Mouse (Mus musculus) ES-E14 (cell line): ENCODE measurements at regions not wholly inside any gene's neighbourhood (a gene's known extent, or its start where the extent isn't known, plus 50 kb on each side); places are given as distances from the start of the nearest gene placed in this dataset.

Experiments
- DNase-seq: peaks from one replicate; pipeline ENCODE4 v3.0.0-alpha.2; 2013; ENCODE audit warnings: low read depth, low spot score
- H3K27ac ChIP-seq: 2 replicates; pipeline ENCODE4 v1.5.1; 2012; ENCODE audit warnings: low read depth, mild to moderate bottlenecking, low read length, moderate library complexity, mixed read lengths; ENCODE audit not compliant: poor library complexity, insufficient read depth, severe bottlenecking
- H3K36me3 ChIP-seq: 2 replicates; pipeline ENCODE4 v1.6.1; 2012; ENCODE audit warnings: mild to moderate bottlenecking, low read length, moderate library complexity, mixed read lengths; ENCODE audit not compliant: control insufficient read depth, poor library complexity, insufficient read depth, severe bottlenecking
- H3K4me1 ChIP-seq, 2 experiments: fragments of 150-350 bp in 1 of 2; sonication (generic) in 1 of 2; 2 replicates each; pipeline ENCODE4 v1.6.1; 2012; ENCODE audit warnings: low read length in 2 of 2, mild to moderate bottlenecking in 1 of 2, mixed read lengths in 1 of 2; ENCODE audit not compliant: control insufficient read depth in 2 of 2, insufficient read depth in 2 of 2, poor library complexity in 1 of 2
- H3K4me3 ChIP-seq, 2 experiments: fragments of 150-350 bp in 1 of 2; sonication (generic) in 1 of 2; 2 replicates each; pipeline ENCODE4 v1.5.1; 2012; ENCODE audit warnings: low read length in 2 of 2, low read depth in 1 of 2, mild to moderate bottlenecking in 1 of 2, mixed read lengths in 1 of 2; ENCODE audit not compliant: insufficient read depth in 1 of 2, poor library complexity in 1 of 2, severe bottlenecking in 1 of 2
- H3K9ac ChIP-seq: 2 replicates; pipeline ENCODE4 v1.6.1; 2012; ENCODE audit warnings: low read depth, mild to moderate bottlenecking, low read length, mixed read lengths; ENCODE audit not compliant: poor library complexity, insufficient read depth, severe bottlenecking
- H3K9me3 ChIP-seq: fragments of 150-350 bp; sonication (generic); 2 replicates; pipeline ENCODE4 v1.6.1; 2012; ENCODE audit warnings: low read depth, mild to moderate bottlenecking, low read length; ENCODE audit not compliant: control insufficient read depth, insufficient read depth
- CHD2 ChIP-seq: IDR thresholded peaks from 2 replicates; pipeline ENCODE4 v1.6.1; 2014; ENCODE audit warnings: mild to moderate bottlenecking, low read depth, low read length, inconsistent platforms
- HCFC1 ChIP-seq: IDR thresholded peaks from 2 replicates; pipeline ENCODE4 v1.6.1; 2012; ENCODE audit warnings: low read length, inconsistent platforms, borderline replicate concordance; ENCODE audit not compliant: insufficient read depth
- MAFK ChIP-seq: IDR thresholded peaks from 2 replicates; pipeline ENCODE4 v1.6.1; 2014; ENCODE audit warnings: mild to moderate bottlenecking, low read depth, low read length, inconsistent platforms; ENCODE audit not compliant: insufficient read depth
- ZC3H11A ChIP-seq: IDR thresholded peaks from 2 replicates; pipeline ENCODE4 v1.6.1; 2012; ENCODE audit warnings: low read depth, mild to moderate bottlenecking, inconsistent platforms, low read length, borderline replicate concordance
- ZNF384 ChIP-seq: IDR thresholded peaks from 2 replicates; pipeline ENCODE4 v1.6.1; 2012; ENCODE audit warnings: low read depth, low read length, inconsistent platforms
- in situ Hi-C, 2 experiments: fragments of 600-800 bp; cut with MboI; formaldehyde crosslinking; loops; one replicate each; pipeline ENCODE4 v1.15.1; 2025; ENCODE audit warnings: low sequenced_read_pairs in 2 of 2, inconsistent platforms in 1 of 2; ENCODE audit not compliant: unreplicated experiment in 2 of 2

GRCm38 (mm10) chr11:8051499-8051898 lies 612.8 kb downstream of the Tns3 start:
- no peaks in the 10 kb centered on the region for H3K36me3 ChIP-seq
- in situ Hi-C loops, result no loop called here
- H3K4me1 ChIP-seq, result peaks cover 0 to 2% of the 10 kb centered on the region in 2 experiments; a peak in 1 of 4 replicates
- H3K27ac ChIP-seq, result no peak overlapping the region
- no peak overlapping the region for H3K9ac ChIP-seq
- no peaks in the 10 kb centered on the region for H3K9me3 ChIP-seq
- no peak overlapping the region for H3K4me3 ChIP-seq
- no peak for TF ChIP-seq HCFC1
- no peak for DNase-seq

GRCm38 (mm10) chr11:8045086-8045485 lies 619.2 kb downstream of the Tns3 start:
- no peak for DNase-seq
- TF ChIP-seq ZC3H11A, result no peak
- no peak for TF ChIP-seq ZNF384
- TF ChIP-seq HCFC1, result no peak
- no peak for TF ChIP-seq CHD2
- TF ChIP-seq MAFK, result no peak

DNA sequence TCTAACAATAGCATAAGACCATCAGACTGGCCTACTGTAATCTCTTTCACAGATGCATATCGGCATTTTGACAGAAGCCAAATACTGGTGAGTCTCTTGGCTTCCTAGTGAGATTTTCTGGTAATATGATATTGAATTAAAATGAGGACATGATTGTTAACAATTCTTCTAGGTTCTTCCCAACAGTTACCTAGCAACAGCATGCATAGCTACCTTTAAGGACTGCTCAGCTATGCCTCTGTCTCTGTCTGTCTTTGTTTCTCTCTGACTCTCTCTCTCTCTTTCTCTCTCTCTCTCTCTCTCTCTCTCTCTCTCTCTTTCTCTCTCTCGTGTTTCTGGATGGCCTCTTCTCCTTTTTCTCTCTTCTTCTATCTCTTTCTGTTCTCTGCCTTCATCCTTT lies 634.2 kb downstream of the Tns3 start:
- Histone ChIP-seq H3K4me3 (no peak overlapping the region), H3K4me1 (no peaks in the 10 kb centered on the region), H3K9me3 (no peaks in the 10 kb centered on the region), H3K36me3 (no peaks in the 10 kb centered on the region), H3K9ac (no peak overlapping the region), H3K27ac (no peak overlapping the region)
- in situ Hi-C loops, result no loop called here
- no peak for TF ChIP-seq MAFK
- DNase-seq, result no peak

More at GRCm38 (mm10) chr11:8045086-8045485, 619.2 kb downstream of the Tns3 start:
- Histone ChIP-seq H3K27ac (no peak overlapping the region), H3K4me3 (no peak overlapping the region), H3K9me3 (no peaks in the 10 kb centered on the region), H3K36me3 (no peaks in the 10 kb centered on the region), H3K9ac (no peak overlapping the region), H3K4me1 (no peaks in the 10 kb centered on the region)
- in situ Hi-C loops, result no loop called here

DNA sequence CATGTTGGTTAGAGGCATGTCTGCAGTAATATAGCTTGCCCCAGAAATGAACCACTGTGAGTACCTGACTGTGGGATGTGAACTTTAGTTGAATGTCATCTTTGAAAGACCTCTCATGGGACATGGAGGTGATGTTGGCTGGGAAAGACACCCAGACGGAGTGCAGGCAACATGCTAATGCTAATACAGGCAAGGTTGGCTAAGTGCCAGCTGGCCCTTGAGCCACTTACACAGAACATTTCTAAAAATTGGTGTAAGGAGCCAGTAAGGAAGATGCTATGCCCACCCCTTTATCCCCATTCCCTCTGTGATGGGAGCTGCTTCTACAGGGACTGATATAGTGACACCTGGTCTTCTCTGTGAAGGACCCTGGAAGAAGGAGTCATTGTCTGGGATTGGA lies 656.5 kb downstream of the Tns3 start:
- H3K9me3 ChIP-seq, result no peaks in the 10 kb centered on the region
- no peak for DNase-seq
- in situ Hi-C loops, result no loop called here

DNA sequence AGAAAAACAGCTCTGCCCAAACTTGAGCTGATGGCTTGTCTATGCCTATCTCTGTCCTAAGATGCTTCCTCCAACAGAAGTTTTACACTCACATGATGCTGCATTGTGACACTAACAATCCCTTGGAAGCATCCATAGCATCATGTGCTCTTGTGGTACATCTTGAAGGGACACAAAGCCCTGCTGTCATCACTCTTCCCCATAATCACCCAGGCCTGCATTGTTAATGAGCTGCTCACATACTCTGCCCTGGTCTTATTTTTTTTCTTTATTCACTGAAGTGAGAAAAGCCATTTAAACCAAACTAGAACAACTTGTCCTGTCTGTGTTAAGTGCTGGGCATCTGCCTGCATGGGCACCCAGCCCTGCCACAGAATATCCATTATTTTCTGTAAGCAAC lies 683.3 kb downstream of the Tns3 start:
- no peak for TF ChIP-seq ZNF384
- no peak for TF ChIP-seq CHD2
- TF ChIP-seq HCFC1, result no peak
- no peak for TF ChIP-seq MAFK
- TF ChIP-seq ZC3H11A, result no peak
- no peak for DNase-seq
- in situ Hi-C loops, result no loop called here
- Histone ChIP-seq H3K9ac (no peak overlapping the region), H3K27ac (no peak overlapping the region), H3K4me3 (no peak overlapping the region), H3K36me3 (no peaks in the 10 kb centered on the region), H3K4me1 (no peaks in the 10 kb centered on the region), H3K9me3 (no peaks in the 10 kb centered on the region)

More for the DNA sequence above, 656.5 kb downstream of the Tns3 start:
- no peak overlapping the region for H3K27ac ChIP-seq
- H3K9ac ChIP-seq, result no peak overlapping the region
- TF ChIP-seq CHD2, result no peak
- no peak for TF ChIP-seq ZNF384
- no peak for TF ChIP-seq HCFC1
- TF ChIP-seq MAFK, result no peak
- TF ChIP-seq ZC3H11A, result no peak
- no peak overlapping the region for H3K4me3 ChIP-seq
- H3K36me3 ChIP-seq, result no peaks in the 10 kb centered on the region
- H3K4me1 ChIP-seq, result no peaks in the 10 kb centered on the region
